Mouse (Mus musculus) lung, postnatal 0 days (tissue): ENCODE data around the gene Zfp277.

Experiments used
- CTCF ChIP-seq: IDR thresholded peaks from 2 replicates; pipeline ENCODE4 v1.5.1; 2016; ENCODE audit warnings: antibody characterized with exemption, mild to moderate bottlenecking
- EP300 ChIP-seq: IDR thresholded peaks from 2 replicates; pipeline ENCODE4 v1.6.1; 2016; ENCODE audit warnings: antibody characterized with exemption, mild to moderate bottlenecking, control low read depth

DNA sequence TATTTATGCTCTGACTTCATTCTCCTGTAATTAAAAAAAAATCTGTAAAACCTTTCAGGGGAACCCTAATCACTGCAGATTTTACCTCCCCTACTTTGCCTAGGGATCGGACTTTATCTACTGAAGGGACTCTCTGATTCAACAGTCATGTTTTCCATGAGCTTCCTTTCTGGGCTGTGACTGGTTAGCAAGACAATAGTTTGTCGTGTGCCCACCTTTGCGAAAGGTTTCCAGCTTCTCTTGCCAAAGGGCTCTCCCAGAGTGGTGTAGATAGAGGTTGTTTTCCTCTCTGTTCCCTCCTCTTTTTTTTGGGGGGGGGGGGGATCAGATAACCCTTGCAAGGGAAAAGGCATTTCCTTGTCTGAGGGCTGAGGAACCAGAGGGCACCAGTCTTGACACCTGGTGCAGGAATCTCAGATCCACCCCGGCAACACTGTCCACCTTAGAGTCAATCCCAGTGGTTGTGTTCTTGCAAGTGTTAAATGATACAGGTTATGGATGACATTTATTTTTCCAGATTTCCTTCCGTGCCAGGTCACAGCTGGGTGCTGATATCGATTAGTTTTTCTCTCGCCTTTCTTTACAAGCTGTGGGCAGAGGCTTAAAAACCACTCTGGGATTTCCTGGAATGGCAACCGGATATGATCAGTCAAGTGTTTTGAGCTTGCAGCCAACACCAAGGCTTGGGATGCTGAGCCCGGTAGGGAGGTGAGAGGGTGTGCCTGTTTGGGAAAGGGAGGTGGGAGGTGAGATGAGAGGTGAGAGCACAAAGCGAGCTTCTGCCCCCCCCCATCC lies 2.1 kb upstream of the Zfp277 start:
- no peak for TF ChIP-seq EP300
- no peak for TF ChIP-seq CTCF
